Mouse (Mus musculus) embryonic fibroblast, embryonic 13.5 days (primary cell): ENCODE measurements around the gene Gm17555.

ENCODE experiments used
- CTCF ChIP-seq: IDR thresholded peaks from 2 replicates; pipeline ENCODE4 v1.5.1; 2011; ENCODE audit warnings: mild to moderate bottlenecking, control low read depth, low read length, moderate library complexity, borderline replicate concordance; ENCODE audit not compliant: insufficient read depth
- POLR2A ChIP-seq: IDR thresholded peaks from 2 replicates; pipeline ENCODE4 v1.6.1; 2011; ENCODE audit warnings: low read depth, mild to moderate bottlenecking, control low read depth, low read length, moderate library complexity

DNA sequence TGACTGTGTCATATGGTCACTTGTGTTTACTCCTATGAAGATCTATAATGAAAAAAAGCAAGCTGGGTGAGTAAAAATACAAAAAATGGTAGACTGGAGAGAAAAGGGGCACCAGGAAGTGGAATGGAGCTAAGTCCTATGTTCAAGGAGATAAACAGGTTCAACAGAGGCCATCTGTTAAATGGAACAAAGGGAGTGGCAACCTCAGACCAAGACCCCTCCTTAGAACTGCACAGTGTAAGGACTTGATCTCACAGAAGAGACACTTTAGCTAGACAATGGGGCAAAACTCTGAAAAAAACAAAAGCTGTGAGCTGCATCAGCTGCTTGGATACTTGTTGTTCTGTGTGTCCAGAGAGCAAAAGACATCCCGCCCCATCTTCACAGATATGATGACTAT lies 43.5 kb upstream of the Gm17555 start:
- TF ChIP-seq POLR2A (no peak), CTCF (no peak)
